18 mouse cellular contexts compared by ENCODE assay signal in genomic region chr10:26863982-26864381, GRCm38 (mm10).
DNase-seq lines count a peak whose midpoint lies in the region; ATAC-seq and TF ChIP-seq lines count a peak whose summit lies in the region.
"Had no signal": no experiment of that assay in that cellular context is flagged by ENCODE, and none has a peak within 500 bp of the region (broad histone marks: within the 10 kb centered on the region; RNA-seq: fewer than 3 reads in every experiment).

No protein-coding gene starts in this region.

- H3K36me3 ChIP-seq in lung, embryonic 14.5 days (ENCODE audit: insufficient read depth), result 0 out of 2 replicates have a peak, but pooled peaks cover 8% of the 10 kb centered on the region
- H3K36me3 ChIP-seq: G1E had no signal

- H3K27me3 ChIP-seq in lung, embryonic 14.5 days (ENCODE audit: insufficient read depth, low read length), result no peaks in the 10 kb centered on the region
- H3K27me3 ChIP-seq: CH12.LX, Patski had no signal

- DNase-seq in lung, embryonic 14.5 days, result peak; percentile 59
- DNase-seq in lung, postnatal 10 days, result no peak
- DNase-seq: adrenal gland, adult 2 months; adrenal gland, adult 8-10 months; adrenal gland, postnatal 10 days; adrenal gland, postnatal 14 days; adrenal gland, postnatal 25 days; adrenal gland, postnatal 36 days; B cell, adult 2 months; cerebellum, adult 11 months; cerebellum, adult 11-12 months; cerebellum, adult 18-20 months; cerebellum, adult 2 months had no signal

- no peak overlapping the region for H3K9ac ChIP-seq in lung, embryonic 14.5 days

- H3K9me3 ChIP-seq in lung, embryonic 14.5 days (ENCODE audit: low read depth, low read length), result no peaks in the 10 kb centered on the region
- H3K9me3 ChIP-seq: G1E had no signal

- ATAC-seq in lung, embryonic 14.5 days (ENCODE audit: insufficient read depth), result peak; percentile 62; the same call in 1 of the 2 replicates
- ATAC-seq: activated CD4-positive, CD25-positive, alpha-beta regulatory T cell, adult 4 months; CD4-positive, CD25-positive, alpha-beta regulatory T cell, adult 4 months; Patski had no signal

- WGBS in lung, embryonic 14.5 days, result 51% methylated on average over 1 of the region's 1 CpGs

- no peak overlapping the region for H3K27ac ChIP-seq in lung, embryonic 14.5 days (ENCODE audit: low read depth)

- no peak overlapping the region for H3K4me3 ChIP-seq in lung, embryonic 14.5 days (ENCODE audit: low read depth, low read length)

- no peak for TF ChIP-seq CTCF in lung, embryonic 14.5 days (IDR thresholded peaks at IDR 0.05; ENCODE audit: low read depth)

- no peaks in the 10 kb centered on the region for H3K4me1 ChIP-seq in lung, embryonic 14.5 days (ENCODE audit: insufficient read depth)

- H3K4me2 ChIP-seq in lung, embryonic 14.5 days, result no peak overlapping the region
